Mouse (Mus musculus) kidney, postnatal 4 days (tissue): ENCODE data around the gene Phka2.
A peak's percentile ranks its signal among the peaks of the same experiment; 100 is the strongest.

ENCODE experiments used
- DNase-seq, 2 experiments: peaks; one replicate each; pipeline ENCODE4 v3.0.0; 2021; ENCODE audit warnings: mixed read lengths in 2 of 2

The Phka2 gene

DNA sequence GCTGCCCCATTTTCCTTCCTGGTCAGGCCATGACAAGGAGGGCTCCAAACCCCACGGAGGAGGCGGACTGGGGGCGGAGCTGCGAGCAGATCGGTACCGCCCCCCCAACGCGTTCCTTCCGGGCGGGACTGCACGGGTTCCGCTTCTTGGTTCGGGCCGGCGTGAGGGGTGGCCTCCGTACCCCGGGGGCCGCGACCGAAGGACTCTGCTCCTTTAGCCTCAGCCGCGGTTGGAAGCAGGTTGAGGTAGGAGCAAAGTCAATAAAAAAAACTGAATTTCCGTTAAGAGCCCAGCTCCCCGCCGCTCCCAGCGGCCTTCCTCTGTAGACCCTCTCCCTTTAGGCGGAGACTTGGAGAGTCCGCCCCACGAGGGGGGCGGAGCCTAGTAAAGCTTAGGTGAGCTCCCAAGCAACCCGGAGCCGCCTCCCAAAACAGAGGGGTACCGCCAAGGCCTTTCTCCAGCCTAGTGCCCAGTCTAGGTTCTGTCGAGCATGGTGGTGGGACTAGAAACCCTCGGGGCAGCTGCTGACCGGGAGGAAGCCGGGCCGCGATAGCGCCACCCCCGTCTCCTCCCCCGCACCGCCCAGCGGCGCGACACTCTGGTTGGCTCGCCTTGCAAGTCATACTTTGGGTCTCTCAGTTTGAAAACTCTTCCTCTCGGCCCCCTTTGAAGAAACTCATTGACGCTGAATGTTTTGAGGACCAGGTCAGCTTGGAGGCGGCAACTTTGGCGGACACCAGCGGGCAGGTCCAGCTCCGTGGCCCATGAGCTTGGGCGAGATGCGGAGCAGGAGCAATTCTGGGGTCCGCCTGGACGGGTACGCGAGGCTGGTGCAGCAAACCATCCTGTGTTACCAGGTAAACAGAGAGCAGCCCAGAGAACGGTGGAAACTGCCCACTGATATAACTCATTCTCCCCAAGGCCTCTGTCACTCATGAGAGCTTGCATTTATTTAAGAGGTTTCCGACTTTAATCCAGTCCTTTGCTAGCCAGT, at the start of gene Phka2:
TSS of gene Phka2 (plus strand) at position 119 of the 994 bp plus-strand sequence.
- DNase-seq = peak; percentile 87 to 92

- DNase-seq = peak; percentile 8 to 10
These were observed 46.3 kb upstream of the Phka2 start for GRCm38 (mm10) chrX:160455686-160456085.

GRCm38 (mm10) chrX:160471257-160471786, 30.6 kb upstream of the Phka2 start:
- no peak for DNase-seq

GRCm38 (mm10) chrX:160489784-160490183, 12.2 kb upstream of the Phka2 start:
- DNase-seq = no peak

DNA sequence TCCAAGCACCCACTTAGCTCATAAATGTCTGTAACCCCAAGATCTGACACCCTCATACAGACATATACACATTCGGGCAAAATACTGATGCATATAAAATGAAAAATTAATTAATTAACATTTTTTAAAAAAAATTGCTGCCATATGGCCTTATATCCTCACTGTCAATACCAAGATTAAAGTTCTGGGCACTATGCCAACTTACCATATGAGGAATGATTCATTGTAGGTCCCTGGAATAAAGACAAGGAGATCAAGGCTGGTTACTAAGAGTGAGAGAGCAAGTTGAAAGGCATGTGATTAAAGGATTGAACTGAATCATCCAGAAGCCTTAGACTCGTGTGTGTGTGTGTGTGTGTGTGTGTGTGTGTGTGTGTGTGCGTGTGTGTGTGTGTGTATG, 7.6 kb upstream of the Phka2 start:
- DNase-seq = no peak

GRCm38 (mm10) chrX:160494921-160495320, 7.0 kb upstream of the Phka2 start:
- DNase-seq = no peak

DNA sequence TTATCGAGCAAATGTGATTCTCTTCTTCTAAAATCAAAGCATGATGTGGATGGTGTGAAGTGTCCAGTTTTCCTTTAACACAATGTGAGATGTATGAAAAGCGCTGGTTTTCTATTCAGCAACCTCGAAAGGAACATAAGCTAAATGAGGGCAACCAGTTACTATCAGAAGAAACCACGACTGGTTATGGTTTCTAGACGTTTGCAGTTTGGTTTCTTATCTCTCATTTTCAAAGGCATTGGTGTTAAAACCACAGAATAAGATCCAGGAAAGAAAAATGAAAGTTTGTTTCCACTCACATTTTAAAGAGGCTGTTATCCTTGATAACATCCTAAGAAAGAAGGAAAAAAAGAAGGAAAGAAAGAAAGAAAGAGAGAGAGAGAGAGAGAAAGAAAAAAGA, 5.5 kb upstream of the Phka2 start:
- no peak for DNase-seq

GRCm38 (mm10) chrX:160501095-160501494, 871 bp upstream of the Phka2 start:
- DNase-seq = no peak

DNA sequence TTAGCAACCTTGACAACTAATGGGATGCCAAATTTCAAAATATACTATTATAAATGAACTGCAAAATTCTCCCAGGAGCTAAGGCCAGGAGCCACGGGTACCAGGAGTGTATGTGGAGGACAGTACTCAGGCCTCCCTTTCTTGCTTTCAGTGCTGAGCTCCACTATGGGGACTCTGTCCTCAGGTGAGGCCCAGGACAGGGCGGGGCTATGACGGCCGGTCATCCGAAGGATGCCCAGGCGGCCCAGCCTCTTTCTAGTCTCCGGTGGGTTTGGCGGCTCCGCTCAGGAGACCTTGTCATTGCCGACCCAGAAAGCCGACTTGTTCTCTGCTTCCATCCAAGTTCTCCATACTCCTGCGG, 299 bp upstream of the Phka2 start:
- DNase-seq = no peak

DNA sequence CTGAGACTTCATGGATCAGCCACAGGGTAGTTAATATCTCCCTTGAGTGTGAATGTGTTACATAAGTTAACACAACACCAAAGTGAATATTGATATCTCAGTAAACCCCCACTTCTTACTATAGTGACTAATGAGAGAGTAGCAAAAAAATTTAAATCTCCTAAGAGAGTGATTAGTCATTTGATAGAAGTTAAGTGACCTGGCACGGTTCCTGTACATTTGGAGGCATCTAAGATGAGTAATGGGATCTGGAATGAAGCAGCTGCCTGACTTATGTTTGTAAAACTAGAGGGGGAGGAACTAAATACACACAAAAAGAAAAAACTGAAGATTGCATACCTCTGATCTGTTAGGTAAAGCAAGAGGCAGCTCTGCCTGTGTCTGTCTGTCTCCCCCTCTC, 7.1 kb downstream of the Phka2 start:
- no peak for DNase-seq

GRCm38 (mm10) chrX:160510197-160510596, 8.2 kb downstream of the Phka2 start:
- DNase-seq = no peak

DNA sequence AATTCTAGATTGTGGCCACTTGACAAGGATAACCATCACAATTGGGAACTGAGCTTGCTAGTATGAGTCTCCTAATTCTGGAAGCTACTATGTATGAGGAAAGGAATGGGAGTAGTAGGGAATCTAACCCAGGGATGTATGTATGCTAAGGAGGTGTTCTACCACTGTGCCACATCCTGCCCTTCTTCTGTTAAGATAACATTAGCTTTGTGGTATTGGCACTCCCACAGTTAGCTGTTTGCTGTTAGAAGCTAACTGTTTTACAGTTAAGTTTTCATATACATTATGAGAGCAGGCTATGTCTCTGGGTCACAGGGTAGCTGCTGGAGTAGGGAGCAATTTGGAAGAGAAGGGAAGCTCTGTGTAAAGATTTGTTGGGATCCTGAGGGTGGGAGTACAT, 14.1 kb downstream of the Phka2 start:
- no peak for DNase-seq

GRCm38 (mm10) chrX:160542772-160543171, 40.8 kb downstream of the Phka2 start:
- DNase-seq = no peak

DNA sequence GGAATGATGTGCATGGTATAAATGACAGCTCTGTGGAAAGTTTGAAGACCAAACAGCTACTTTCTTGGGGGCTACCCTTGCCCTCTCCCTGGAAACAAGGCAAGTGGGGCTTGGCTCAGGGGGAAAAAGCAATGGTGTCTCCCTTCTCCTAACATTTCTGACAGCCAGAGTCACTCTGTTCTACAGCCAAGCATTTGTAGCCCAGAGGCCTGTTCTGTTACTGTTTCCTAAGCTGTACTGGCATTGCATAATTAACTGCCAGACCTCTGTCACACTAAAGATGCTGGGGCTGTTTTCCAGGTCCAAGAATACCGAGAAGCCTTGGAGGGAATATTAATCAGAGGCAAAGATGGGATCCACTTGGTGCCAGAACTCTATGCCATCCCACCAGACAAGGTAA, 46.9 kb downstream of the Phka2 start:
- no peak for DNase-seq

- peak in 1 of 2 experiments; percentile 2 for DNase-seq
These were observed 50.1 kb downstream of the Phka2 start for GRCm38 (mm10) chrX:160552066-160552465.

GRCm38 (mm10) chrX:160583589-160583988, 81.6 kb downstream of the Phka2 start:
- DNase-seq = peak; percentile 32 to 48

DNA sequence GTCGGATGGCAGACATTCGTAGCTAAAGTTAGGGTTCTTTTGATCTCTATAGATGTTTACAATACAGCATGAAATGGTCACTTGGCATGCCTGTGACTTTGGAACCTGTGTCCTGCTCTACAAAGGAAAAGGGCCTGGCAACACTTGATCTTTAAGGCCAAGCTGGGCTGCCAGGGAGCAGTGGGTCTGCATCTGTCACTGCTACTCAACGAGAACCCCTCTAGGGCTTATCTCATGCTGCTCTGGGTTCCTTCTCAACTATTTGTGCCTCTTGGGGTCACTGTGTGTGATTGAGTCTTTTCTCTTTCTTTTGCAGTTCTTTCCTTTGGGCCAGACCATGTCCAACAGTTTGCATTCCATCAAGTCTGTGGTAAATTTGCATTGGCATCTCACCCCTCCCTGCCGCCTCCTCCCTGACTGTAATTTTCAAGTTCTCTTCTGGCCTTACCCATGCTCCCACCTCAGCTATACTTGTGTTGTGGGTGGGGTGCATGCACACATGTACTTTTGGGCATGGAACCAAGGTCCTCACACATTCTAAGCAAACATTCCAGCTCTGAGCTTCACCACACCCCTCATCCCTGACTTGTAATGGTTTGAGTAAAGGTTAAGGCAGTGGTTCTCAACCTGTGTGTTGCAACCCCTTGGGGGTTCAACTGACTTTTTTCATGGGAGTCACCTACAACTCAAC, 82.3 kb downstream of the Phka2 start:
- DNase-seq = no peak

- DNase-seq = no peak
These were observed 83.1 kb downstream of the Phka2 start for GRCm38 (mm10) chrX:160585110-160585509.

DNA sequence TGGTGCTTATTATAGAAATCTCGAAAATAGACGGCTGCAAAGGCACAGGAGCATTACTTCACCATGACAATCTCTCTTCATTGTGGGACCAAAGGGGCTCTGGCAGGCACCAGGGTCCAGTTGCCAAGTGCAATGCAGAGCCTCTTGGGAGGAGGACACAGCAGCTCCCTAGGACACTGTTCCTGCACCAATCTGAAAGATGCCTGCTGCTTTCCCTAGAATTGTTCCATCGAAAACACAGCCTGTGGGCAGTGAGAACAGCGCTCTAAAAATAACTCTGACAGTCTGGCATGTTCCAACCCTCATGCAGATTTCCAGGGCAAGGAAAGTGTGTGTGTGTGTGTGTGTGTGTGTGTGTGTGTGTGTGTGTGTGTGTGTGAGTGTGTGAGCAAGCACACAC, 86.6 kb downstream of the Phka2 start:
- no peak for DNase-seq

DNA sequence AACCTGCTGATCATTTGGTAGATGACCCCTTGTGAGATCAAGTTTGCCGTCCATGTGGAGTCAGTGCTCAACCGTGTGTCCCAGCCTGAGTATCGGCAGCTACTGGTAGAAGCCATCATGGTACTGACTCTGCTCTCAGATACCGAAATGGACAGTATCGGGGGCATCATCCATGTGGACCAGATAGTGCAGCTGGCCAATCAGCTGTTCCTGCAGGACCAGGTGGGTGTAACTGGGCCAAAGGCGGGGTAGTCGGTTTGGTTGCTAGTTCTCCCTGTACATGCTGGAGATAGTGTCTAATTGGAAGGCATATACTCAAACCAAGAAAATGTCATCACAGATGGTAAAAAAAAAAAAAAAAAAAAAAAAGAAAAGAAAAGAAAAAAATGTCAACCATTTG, 88.2 kb downstream of the Phka2 start:
- DNase-seq = no peak

- DNase-seq = no peak
These were observed 91.0 kb downstream of the Phka2 start for GRCm38 (mm10) chrX:160592933-160593332.

- no peak for DNase-seq
These were observed 96.1 kb downstream of the Phka2 start for GRCm38 (mm10) chrX:160598055-160598454.

- DNase-seq = peak; percentile 70 to 80
These were observed 96.8 kb downstream of the Phka2 start for GRCm38 (mm10) chrX:160598562-160599458.
